Mouse (Mus musculus): ENCODE data around the gene Pdcl2. TPM values are rescaled to one million over a fixed set of nuclear protein-coding genes. Genes with fewer than 3 reads are reported as not detected.

The Pdcl2 gene
- polyA plus RNA-seq, 1 experiment from 2014 or later, result not detected

- Histone ChIP-seq H3K9ac (ENCODE audit: low read length) (no peak overlapping the region), H3K4me3 (ENCODE audit: control insufficient read depth in 1 of 2, insufficient read depth in 1 of 2, low read depth in 1 of 2, low read length in 2 of 2) (no peak overlapping the region), H3K27ac (replicated peaks in 1 of 2; ENCODE audit: control insufficient read depth in 1 of 2, insufficient read depth in 1 of 2, low read depth in 2 of 2, low read length in 2 of 2) (no peak overlapping the region), H3K9me3 (ENCODE audit: control insufficient read depth, low read length) (no peaks in the 10 kb centered on the region), H3K36me3 (ENCODE audit: control insufficient read depth, insufficient read depth, low read length) (no peaks in the 10 kb centered on the region), H3K27me3 (ENCODE audit: control insufficient read depth, insufficient read depth, low read length) (no peaks in the 10 kb centered on the region), H3K4me2 (ENCODE audit: low read length) (no peak overlapping the region), H3K4me1 (ENCODE audit: control insufficient read depth in 2 of 2, insufficient read depth in 2 of 2, low read length in 2 of 2) (no peaks in the 10 kb centered on the region)
- 75% methylated on average over 7 of the region's 7 CpGs for WGBS
- ATAC-seq (ENCODE audit: insufficient number of reproducible peaks, insufficient read depth, low FRiP score, low read depth), result no peak
These were observed 21.1 kb upstream of the Pdcl2 start for GRCm38 (mm10) chr5:76351953-76352611.

- Histone ChIP-seq H3K9ac (ENCODE audit: low read length) (no peak overlapping the region), H3K4me1 (ENCODE audit: control insufficient read depth in 2 of 2, insufficient read depth in 2 of 2, low read length in 2 of 2) (no peaks in the 10 kb centered on the region), H3K4me3 (ENCODE audit: control insufficient read depth in 1 of 2, insufficient read depth in 1 of 2, low read depth in 1 of 2, low read length in 2 of 2) (no peak overlapping the region), H3K36me3 (ENCODE audit: control insufficient read depth, insufficient read depth, low read length) (no peaks in the 10 kb centered on the region), H3K27me3 (ENCODE audit: control insufficient read depth, insufficient read depth, low read length) (no peaks in the 10 kb centered on the region), H3K27ac (replicated peaks in 1 of 2; ENCODE audit: control insufficient read depth in 1 of 2, insufficient read depth in 1 of 2, low read depth in 2 of 2, low read length in 2 of 2) (no peak overlapping the region), H3K4me2 (ENCODE audit: low read length) (no peak overlapping the region), H3K9me3 (ENCODE audit: control insufficient read depth, low read length) (no peaks in the 10 kb centered on the region)
- ATAC-seq (ENCODE audit: insufficient number of reproducible peaks, insufficient read depth, low FRiP score, low read depth), result no peak
- WGBS, result 65% methylated on average over 5 of the region's 5 CpGs
These were observed 20.6 kb upstream of the Pdcl2 start for GRCm38 (mm10) chr5:76351537-76351936.

DNA sequence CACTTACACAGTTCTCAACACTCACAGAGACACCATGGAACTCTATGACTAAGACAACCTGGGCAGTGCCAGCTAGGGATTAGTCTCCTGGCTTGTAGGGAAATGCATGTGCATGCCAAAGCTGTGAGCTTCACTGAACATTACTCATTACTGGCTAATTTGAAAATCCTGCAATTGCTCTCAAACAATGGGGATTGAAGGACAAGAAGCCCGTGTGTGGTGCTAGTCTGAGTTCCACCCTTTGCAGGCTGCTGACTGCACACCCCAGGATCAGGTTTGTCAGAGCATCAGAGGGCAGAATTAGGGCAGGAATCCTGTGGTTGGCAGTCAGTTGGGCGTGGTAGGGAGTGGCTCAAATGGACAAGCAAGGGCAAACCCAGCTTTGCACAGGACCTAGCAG is 15.2 kb upstream of the Pdcl2 start:
- no peak overlapping the region for H3K4me3 ChIP-seq (ENCODE audit: control insufficient read depth in 1 of 2, insufficient read depth in 1 of 2, low read depth in 1 of 2, low read length in 2 of 2)
- H3K27ac ChIP-seq (replicated peaks in 1 of 2; ENCODE audit: control insufficient read depth in 1 of 2, insufficient read depth in 1 of 2, low read depth in 2 of 2, low read length in 2 of 2), result no peak overlapping the region
- 55% methylated on average over 2 of the region's 2 CpGs for WGBS
- H3K4me2 ChIP-seq (ENCODE audit: low read length), result no peak overlapping the region
- no peak for ATAC-seq (ENCODE audit: insufficient number of reproducible peaks, insufficient read depth, low FRiP score, low read depth)
- no peaks in the 10 kb centered on the region for H3K36me3 ChIP-seq (ENCODE audit: control insufficient read depth, insufficient read depth, low read length)
- H3K4me1 ChIP-seq (ENCODE audit: control insufficient read depth in 2 of 2, insufficient read depth in 2 of 2, low read length in 2 of 2), result no peaks in the 10 kb centered on the region
- no peak overlapping the region for H3K9ac ChIP-seq (ENCODE audit: low read length)
- H3K27me3 ChIP-seq (ENCODE audit: control insufficient read depth, insufficient read depth, low read length), result no peaks in the 10 kb centered on the region
- no peaks in the 10 kb centered on the region for H3K9me3 ChIP-seq (ENCODE audit: control insufficient read depth, low read length)

DNA sequence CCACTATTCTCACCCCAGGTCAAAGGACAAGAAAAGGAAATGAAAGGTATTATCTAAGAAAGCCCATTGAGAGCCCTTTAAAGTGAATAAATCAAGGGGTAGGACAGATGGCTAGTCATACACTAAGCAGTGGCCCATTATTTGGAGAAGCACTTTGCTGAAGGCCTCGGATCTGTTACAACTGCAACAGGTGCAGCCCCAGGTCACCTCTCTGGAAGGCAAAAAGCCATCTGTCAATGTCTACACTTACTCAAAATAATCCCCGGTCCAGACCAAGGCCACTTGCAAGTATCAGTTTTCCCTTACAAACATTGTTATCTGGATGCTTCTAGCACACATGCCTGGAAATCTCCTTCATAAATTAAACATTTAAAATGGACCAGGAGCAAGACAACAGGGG is 10.0 kb upstream of the Pdcl2 start:
- WGBS, result 74% methylated on average over 2 of the region's 2 CpGs
- Histone ChIP-seq H3K4me2 (ENCODE audit: low read length) (no peak overlapping the region), H3K36me3 (ENCODE audit: control insufficient read depth, insufficient read depth, low read length) (no peaks in the 10 kb centered on the region), H3K4me3 (ENCODE audit: control insufficient read depth in 1 of 2, insufficient read depth in 1 of 2, low read depth in 1 of 2, low read length in 2 of 2) (no peak overlapping the region), H3K9me3 (ENCODE audit: control insufficient read depth, low read length) (no peaks in the 10 kb centered on the region), H3K27ac (replicated peaks in 1 of 2; ENCODE audit: control insufficient read depth in 1 of 2, insufficient read depth in 1 of 2, low read depth in 2 of 2, low read length in 2 of 2) (no peak overlapping the region), H3K9ac (ENCODE audit: low read length) (no peak overlapping the region), H3K4me1 (ENCODE audit: control insufficient read depth in 2 of 2, insufficient read depth in 2 of 2, low read length in 2 of 2) (no peaks in the 10 kb centered on the region), H3K27me3 (ENCODE audit: control insufficient read depth, insufficient read depth, low read length) (no peaks in the 10 kb centered on the region)
- ATAC-seq (ENCODE audit: insufficient number of reproducible peaks, insufficient read depth, low FRiP score, low read depth), result no peak

- 77% methylated on average over 8 of the region's 8 CpGs for WGBS
- Histone ChIP-seq H3K9me3 (ENCODE audit: control insufficient read depth, low read length) (no peaks in the 10 kb centered on the region), H3K4me1 (ENCODE audit: control insufficient read depth in 2 of 2, insufficient read depth in 2 of 2, low read length in 2 of 2) (no peaks in the 10 kb centered on the region), H3K27ac (replicated peaks in 1 of 2; ENCODE audit: control insufficient read depth in 1 of 2, insufficient read depth in 1 of 2, low read depth in 2 of 2, low read length in 2 of 2) (no peak overlapping the region), H3K4me3 (ENCODE audit: control insufficient read depth in 1 of 2, insufficient read depth in 1 of 2, low read depth in 1 of 2, low read length in 2 of 2) (no peak overlapping the region), H3K4me2 (ENCODE audit: low read length) (no peak overlapping the region), H3K9ac (ENCODE audit: low read length) (no peak overlapping the region), H3K36me3 (ENCODE audit: control insufficient read depth, insufficient read depth, low read length) (no peaks in the 10 kb centered on the region), H3K27me3 (ENCODE audit: control insufficient read depth, insufficient read depth, low read length) (no peaks in the 10 kb centered on the region)
- no peak for ATAC-seq (ENCODE audit: insufficient number of reproducible peaks, insufficient read depth, low FRiP score, low read depth)
These were observed 6.1 kb upstream of the Pdcl2 start for GRCm38 (mm10) chr5:76337100-76337499.

GRCm38 (mm10) chr5:76333833-76334232 is 2.9 kb upstream of the Pdcl2 start:
- no peaks in the 10 kb centered on the region for H3K4me1 ChIP-seq (ENCODE audit: control insufficient read depth in 2 of 2, insufficient read depth in 2 of 2, low read length in 2 of 2)
- no peak for ATAC-seq (ENCODE audit: insufficient number of reproducible peaks, insufficient read depth, low FRiP score, low read depth)
- no peak overlapping the region for H3K27ac ChIP-seq (replicated peaks in 1 of 2; ENCODE audit: control insufficient read depth in 1 of 2, insufficient read depth in 1 of 2, low read depth in 2 of 2, low read length in 2 of 2)
- no peaks in the 10 kb centered on the region for H3K36me3 ChIP-seq (ENCODE audit: control insufficient read depth, insufficient read depth, low read length)
- WGBS, result 86% methylated on average over 4 of the region's 4 CpGs
- no peaks in the 10 kb centered on the region for H3K27me3 ChIP-seq (ENCODE audit: control insufficient read depth, insufficient read depth, low read length)
- no peak overlapping the region for H3K9ac ChIP-seq (ENCODE audit: low read length)
- no peaks in the 10 kb centered on the region for H3K9me3 ChIP-seq (ENCODE audit: control insufficient read depth, low read length)
- H3K4me2 ChIP-seq (ENCODE audit: low read length), result no peak overlapping the region
- no peak overlapping the region for H3K4me3 ChIP-seq (ENCODE audit: control insufficient read depth in 1 of 2, insufficient read depth in 1 of 2, low read depth in 1 of 2, low read length in 2 of 2)

GRCm38 (mm10) chr5:76327296-76327695 is 3.7 kb downstream of the Pdcl2 start:
- no peaks in the 10 kb centered on the region for H3K27me3 ChIP-seq (ENCODE audit: control insufficient read depth, insufficient read depth, low read length)
- H3K27ac ChIP-seq (replicated peaks in 1 of 2; ENCODE audit: control insufficient read depth in 1 of 2, insufficient read depth in 1 of 2, low read depth in 2 of 2, low read length in 2 of 2), result no peak overlapping the region
- H3K9ac ChIP-seq (ENCODE audit: low read length), result no peak overlapping the region
- no peaks in the 10 kb centered on the region for H3K4me1 ChIP-seq (ENCODE audit: control insufficient read depth in 2 of 2, insufficient read depth in 2 of 2, low read length in 2 of 2)
- no peaks in the 10 kb centered on the region for H3K9me3 ChIP-seq (ENCODE audit: control insufficient read depth, low read length)
- no peak overlapping the region for H3K4me3 ChIP-seq (ENCODE audit: control insufficient read depth in 1 of 2, insufficient read depth in 1 of 2, low read depth in 1 of 2, low read length in 2 of 2)
- no peak for ATAC-seq (ENCODE audit: insufficient number of reproducible peaks, insufficient read depth, low FRiP score, low read depth)
- 65% methylated on average over 2 of the region's 2 CpGs for WGBS
- H3K4me2 ChIP-seq (ENCODE audit: low read length), result no peak overlapping the region
- no peaks in the 10 kb centered on the region for H3K36me3 ChIP-seq (ENCODE audit: control insufficient read depth, insufficient read depth, low read length)

- H3K4me2 ChIP-seq (ENCODE audit: low read length), result no peak overlapping the region
- 85% methylated on average over 4 of the region's 4 CpGs for WGBS
These were observed 5.8 kb downstream of the Pdcl2 start for GRCm38 (mm10) chr5:76325113-76325512.

More at GRCm38 (mm10) chr5:76325113-76325512, 5.8 kb downstream of the Pdcl2 start:
- no peak overlapping the region for H3K27ac ChIP-seq (replicated peaks in 1 of 2; ENCODE audit: control insufficient read depth in 1 of 2, insufficient read depth in 1 of 2, low read depth in 2 of 2, low read length in 2 of 2)
- H3K4me1 ChIP-seq (ENCODE audit: control insufficient read depth in 2 of 2, insufficient read depth in 2 of 2, low read length in 2 of 2), result no peaks in the 10 kb centered on the region
- no peaks in the 10 kb centered on the region for H3K27me3 ChIP-seq (ENCODE audit: control insufficient read depth, insufficient read depth, low read length)
- no peak overlapping the region for H3K9ac ChIP-seq (ENCODE audit: low read length)
- ATAC-seq (ENCODE audit: insufficient number of reproducible peaks, insufficient read depth, low FRiP score, low read depth), result no peak
- no peaks in the 10 kb centered on the region for H3K9me3 ChIP-seq (ENCODE audit: control insufficient read depth, low read length)
- no peaks in the 10 kb centered on the region for H3K36me3 ChIP-seq (ENCODE audit: control insufficient read depth, insufficient read depth, low read length)
- H3K4me3 ChIP-seq (ENCODE audit: control insufficient read depth in 1 of 2, insufficient read depth in 1 of 2, low read depth in 1 of 2, low read length in 2 of 2), result no peak overlapping the region
